Mouse (Mus musculus) frontal cortex, adult (tissue): Measurements from ENCODE around the gene Trpt1.

ENCODE experiments used
- ATAC-seq: cut with Nextera tagmentation; 2 replicates; pipeline ENCODE4 v1.9.2; 2017; ENCODE audit warnings: mild to moderate bottlenecking, moderate library complexity, mixed read lengths; ENCODE audit not compliant: low TSS enrichment

Gene Trpt1

DNA sequence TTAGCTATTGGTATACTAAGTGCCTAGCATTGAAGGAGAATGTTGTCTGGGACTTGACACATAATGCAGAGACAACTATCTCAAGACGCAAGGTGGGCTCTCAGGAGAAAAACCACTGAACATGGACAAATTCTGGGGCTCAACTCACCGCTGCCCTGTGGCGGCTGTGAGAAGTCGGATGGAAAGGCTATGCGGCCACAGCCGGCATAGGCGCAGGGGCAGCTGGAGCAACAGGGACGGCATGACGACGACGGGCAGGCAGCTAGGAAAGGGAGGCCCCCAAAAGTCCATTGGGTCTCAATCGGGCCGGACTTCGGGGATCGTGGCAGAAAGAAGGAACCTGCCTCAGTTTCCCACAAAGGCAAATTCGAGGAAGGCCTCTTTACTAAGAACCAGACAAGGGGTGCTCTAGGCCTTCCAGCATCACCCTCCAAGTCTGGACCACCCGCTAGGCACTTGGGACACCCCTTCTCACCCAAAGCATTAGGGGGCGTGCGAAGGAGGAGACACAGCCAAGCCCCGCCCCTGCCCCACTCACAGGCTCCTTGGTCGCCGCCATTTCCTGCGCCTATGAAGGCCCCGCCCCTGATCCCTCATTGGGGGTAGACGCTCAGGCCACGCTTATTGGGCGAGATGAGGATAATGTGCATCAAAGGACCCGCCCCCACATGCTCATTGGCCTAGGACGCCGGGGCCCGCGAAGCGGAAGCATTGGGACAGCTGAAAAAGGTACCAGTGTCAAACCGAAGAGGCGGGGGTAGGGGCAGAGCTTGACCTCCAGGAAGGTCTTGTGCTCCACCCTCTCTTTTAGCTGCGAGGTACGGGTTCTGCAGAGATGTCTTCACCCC is 3.7 kb upstream of the Trpt1 start, which contains the start of gene Dnajc4:
TSS of gene Dnajc4 (minus strand) at position 562 of the 848 bp plus-strand sequence.
- ATAC-seq, result peak; percentile 84

DNA sequence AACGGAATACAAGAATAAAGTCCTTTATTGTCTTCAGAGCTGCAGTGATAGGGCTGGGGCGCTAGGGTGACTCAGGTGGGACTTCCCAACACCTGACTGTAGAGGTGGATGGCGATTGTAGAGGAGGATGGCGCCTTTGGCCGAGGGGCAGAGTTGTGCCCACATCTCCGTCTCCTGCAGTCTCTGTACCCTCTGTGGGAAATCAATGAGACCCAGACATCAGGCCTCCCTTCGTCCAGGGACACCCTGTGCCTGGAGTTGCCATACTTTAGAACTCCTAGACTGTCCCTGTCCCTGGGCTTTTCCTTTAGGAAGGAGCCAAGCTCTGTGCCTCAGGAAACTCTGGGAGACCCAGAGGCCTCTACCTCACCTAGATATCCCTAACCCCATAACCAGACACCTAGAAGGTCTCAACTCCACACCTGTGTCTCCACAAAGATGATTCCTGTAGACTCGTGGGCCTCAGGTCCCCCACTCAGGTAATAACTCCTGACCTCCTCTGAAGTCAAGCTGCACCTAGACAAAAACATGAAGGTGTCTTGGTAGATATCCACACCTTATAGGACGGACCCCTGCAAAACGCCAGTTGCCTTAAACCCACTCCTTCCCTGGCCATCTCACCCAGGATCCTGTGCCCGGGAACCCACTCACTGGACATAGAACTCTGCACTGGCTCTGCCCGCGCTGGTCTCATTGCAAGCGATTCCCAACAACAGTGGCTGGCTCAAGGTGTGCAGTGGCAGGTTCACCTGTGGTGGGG is 2.7 kb upstream of the Trpt1 start:
- no peak for ATAC-seq

GRCm38 (mm10) chr19:6994002-6994401 is 1.9 kb upstream of the Trpt1 start:
- no peak for ATAC-seq

DNA sequence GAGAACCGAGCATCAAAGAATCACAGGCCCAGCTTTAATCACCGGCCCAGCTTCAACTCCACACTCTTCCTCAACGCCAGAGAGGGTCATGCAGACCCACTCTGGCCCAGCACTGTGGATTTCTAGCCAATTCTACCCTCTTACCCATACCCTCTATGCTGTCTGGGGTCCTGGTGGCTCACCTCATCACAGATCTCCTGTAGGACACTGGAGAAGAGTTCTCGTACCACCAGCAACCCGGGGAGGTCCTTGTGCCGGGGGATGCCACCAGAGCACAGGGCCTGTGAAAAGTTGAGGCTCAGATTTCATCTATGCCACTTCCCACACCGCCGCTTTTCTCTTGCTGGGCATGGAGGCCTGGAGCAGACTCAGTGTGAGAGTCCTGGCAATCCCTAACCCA is 1.4 kb upstream of the Trpt1 start:
- ATAC-seq, result no peak

DNA sequence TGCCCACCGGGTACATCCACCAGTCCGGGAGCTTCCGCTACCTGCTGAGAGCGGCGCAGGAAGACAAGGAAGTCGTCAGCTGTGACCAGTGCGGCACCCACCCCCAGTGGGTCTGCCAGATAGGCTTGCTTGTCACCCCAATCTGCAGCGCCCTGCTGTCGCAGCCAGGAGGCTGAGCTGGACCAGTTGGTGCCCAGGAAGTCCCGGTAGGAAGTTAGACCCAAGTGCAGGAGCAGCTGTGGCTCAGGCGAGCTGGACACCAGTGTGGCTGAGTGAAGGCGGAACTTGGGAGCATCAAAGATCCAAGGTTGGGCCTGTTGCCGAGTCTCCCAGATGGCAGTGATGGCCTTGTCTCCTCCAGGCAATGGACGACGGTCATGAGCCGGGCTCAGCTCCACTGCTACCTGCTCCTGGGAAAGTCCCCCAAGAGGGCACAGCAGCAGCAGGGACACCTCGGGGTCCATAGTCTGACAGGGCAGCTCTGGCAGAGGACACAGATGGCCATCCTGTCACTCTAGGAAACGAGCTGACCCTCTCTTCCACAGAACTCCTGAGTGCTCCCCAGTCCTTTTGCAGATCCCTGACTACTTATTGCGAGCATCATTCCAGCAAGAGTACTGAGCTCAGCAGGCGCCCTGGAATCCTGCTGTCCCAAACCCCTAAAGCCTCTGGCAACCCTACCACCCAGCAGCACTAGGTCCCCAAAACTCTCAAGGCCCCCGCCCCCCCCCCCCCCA is 508 bp upstream of the Trpt1 start:
- ATAC-seq, result no peak

DNA sequence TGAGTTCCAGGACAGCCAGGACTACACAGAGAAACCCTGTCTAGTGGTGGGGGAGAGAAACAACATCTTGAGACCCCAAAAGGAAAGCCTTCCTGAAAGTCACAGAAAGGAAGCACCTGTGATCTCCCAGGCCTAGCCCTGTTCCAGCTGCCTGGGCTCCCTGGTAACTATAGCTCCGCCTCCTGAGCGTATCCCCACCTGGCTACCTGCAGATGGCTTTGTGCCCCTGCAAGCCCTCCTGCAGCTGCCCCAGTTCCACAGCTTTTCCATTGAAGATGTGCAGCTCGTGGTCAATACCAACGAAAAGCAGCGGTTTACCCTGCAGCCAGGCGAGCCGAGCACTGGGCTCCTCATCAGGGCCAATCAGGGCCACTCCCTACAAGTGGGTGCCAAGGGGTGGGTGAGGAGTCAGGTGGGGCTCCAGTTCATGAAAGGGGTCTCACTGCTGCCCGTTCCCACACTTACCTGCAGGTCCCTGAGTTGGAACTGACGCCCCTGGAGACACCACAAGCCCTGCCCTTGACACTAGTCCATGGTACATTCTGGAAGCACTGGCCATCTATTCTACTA is 1.9 kb downstream of the Trpt1 start:
- no peak for ATAC-seq

- ATAC-seq, result no peak
Observed at GRCm38 (mm10) chr19:6999360-7000063, 3.6 kb downstream of the Trpt1 start.

DNA sequence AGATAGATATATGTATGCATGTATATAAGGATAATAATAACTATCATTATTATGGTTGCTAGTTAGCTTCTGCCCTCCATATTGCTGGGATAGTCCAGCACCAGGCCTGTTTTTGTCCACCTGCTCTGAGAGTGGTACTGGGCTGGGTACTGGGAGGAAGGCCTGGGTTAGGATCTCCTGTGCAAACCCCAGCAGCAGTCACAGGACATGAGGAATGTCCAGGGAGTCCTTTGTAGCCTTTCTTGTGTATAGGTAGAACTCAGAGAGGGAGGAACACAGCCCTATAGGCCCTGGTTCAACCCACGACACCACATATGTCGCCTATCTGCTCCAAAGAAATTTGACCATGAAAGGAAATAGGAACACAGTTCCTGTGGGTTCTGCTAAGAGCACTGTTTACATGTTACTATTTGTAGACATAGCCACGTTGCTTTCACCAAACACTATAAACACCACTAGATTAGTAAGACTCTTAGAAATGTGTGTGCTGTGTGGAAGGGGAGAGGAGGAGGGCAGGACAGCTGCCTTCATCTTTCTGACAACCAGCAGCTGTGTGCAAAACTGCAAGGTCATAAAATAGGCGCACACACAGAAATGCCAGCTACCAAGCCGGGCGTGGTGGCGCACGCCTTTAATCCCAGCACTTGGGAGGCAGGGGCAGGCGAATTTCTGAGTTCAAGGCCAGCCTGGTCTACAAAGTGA is 11.1 kb downstream of the Trpt1 start:
- no peak for ATAC-seq

GRCm38 (mm10) chr19:7012426-7012825 is 16.5 kb downstream of the Trpt1 start:
- no peak for ATAC-seq

- no peak for ATAC-seq
Observed at GRCm38 (mm10) chr19:7013984-7014383, 18.1 kb downstream of the Trpt1 start.

- ATAC-seq, result no peak
Observed at GRCm38 (mm10) chr19:7014481-7015135, 18.7 kb downstream of the Trpt1 start.

- ATAC-seq, result no peak
Observed at GRCm38 (mm10) chr19:7017541-7018457, 21.9 kb downstream of the Trpt1 start.

DNA sequence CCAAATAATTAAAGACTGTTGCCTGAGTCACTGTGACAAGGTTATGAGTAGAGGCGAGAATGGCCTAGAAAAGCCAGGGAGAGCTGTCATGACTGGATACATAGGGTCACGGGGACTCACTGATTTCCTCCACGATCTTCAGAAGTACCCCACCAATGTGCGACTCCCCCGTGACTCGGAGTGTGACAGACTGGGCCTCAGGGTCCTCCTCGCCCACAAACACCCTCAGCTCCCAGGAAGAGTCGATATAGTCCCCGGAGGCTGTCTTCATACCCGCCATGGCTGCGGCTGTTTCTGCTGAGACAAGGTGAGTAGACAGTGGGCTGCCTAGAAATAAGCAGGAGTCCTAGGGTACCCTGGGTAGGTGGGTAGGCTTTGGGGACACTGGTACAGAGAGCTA is 22.6 kb downstream of the Trpt1 start:
- no peak for ATAC-seq

DNA sequence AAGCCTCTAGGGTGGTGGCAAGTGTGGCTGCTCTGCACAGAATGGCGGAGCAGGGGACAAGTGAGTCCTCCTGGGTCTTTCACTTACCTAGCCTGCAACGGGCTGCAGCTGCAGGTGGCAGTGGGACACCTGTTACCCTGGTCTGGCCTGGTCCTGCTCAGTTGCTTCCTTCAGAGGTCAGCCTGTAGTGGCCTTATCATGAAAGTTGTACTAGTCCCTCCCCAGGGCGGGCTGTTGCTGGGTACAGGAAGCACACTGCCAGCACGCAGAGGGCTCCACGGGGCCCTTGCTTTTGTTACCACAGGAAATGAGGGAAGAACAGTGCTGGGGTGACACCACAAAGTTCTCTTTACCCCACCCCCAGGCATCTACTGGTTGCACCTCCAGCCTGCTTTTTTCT is 23.3 kb downstream of the Trpt1 start, which contains the start of gene Fermt3:
TSS of gene Fermt3 (minus strand) at position 279 of the 400 bp plus-strand sequence.
- ATAC-seq, result no peak

- peak; percentile 65 for ATAC-seq
Observed at GRCm38 (mm10) chr19:7020224-7020641, 24.3 kb downstream of the Trpt1 start.

DNA sequence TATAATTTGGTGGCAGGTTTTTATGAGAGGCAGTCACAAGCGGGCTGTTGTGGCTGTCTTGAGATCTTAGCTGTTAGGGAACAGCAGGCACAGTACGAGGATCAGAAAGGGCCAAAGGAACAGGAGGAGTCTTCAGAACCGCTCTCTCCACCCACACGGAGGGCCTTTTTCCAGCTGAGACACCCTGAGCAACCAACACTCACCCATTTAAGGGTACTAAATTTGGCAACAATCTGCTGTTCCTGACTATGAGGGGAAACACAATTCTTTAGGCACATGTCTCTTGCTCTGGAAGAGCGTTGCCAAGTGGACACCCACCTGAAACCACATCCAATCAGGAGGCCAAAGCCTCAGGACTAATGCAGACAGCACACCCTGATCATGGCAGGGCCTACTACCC is 33.6 kb downstream of the Trpt1 start:
- peak; percentile 92 for ATAC-seq

DNA sequence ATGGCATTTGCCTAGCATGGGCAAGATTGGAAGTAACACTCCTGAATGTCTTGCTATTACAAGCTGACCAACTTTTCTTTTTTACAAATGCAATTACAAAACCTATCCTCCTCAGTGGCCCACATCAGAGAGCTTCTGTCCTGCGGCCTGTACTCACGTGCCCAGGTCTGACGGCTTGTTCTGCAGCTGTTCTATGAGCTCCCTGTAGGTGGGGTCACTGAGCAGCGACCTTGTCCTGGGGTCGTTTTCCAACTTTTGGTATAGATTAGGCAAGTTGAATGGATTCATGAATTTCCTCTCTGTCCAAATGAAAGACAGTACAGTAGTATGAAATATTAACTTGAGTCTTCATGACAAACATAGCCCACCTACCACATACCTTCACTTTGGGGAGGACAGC is 38.1 kb downstream of the Trpt1 start:
- no peak for ATAC-seq

DNA sequence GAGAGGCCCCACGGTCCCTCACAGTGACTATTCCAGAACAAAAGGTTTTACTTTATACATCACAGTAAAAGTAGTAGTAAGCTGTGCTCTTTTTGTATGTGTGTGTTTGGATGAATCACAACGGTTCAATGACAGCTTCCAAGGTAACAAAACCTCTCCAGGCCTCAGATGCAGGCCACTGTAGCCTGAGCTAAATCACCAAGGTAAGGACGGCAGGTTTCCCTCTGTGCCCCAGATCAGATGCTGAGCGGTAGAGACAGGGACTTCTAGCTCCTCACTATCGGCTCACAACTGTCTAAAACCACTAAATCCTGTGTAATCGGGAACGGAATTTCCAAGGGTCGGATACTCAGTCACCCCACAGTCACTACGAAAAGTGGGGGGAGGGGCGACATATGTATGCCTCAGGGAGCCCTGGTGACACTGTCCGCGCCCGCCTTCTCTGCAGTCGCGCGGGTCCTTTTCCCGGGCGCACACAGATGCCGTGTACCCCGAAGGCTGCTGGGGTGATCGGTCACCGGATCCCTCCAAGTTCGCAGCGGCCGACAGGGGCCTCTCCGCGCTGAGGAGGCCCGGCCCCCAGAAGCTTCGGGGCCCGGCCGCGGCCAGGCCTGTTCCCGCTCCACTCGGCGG is 43.3 kb downstream of the Trpt1 start:
- peak; percentile 5; the same call in 1 of the 2 replicates for ATAC-seq
